Mouse (Mus musculus) heart, adult 11 months (tissue): Measurements from ENCODE around the gene Trpm3.

ENCODE experiments used
- DNase-seq: peaks from one replicate; pipeline ENCODE4 v3.0.0; 2022

Gene Trpm3

DNA sequence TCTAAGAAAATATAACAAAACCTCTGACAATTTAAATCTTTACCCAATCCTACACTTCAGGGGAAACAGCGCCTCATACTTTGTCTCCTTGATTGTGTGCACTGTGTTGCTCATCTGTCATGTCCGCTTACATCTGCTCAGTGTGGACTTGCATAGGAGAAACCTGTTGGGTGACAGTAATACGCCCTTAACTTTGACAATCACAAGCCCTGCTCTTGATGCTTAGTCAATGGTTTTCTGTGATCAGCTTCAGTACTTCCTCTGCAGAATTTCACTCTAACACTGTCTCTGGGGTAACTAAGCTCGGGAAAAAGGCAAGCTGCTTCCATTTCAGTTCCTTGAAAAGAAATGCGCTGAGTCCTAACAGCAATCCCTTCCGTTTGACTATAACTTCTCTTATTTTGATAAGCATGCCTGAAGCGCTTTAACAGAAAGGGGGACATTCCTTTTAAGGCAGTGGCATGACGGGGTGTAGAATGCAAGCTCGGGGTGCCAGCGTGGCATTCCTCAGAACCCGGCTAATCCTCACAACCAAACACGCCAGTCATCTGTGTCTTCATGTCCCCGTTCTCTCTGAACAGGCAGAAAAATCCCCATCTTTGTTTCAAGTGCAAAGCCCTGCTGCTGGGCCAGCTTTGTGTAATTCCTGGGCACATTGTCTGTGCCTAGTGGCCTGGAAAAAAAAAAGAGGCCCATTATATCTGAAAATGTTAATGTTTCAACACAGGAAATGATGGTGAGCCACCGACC lies 517.8 kb downstream of the Trpm3 start:
- no peak for DNase-seq

DNA sequence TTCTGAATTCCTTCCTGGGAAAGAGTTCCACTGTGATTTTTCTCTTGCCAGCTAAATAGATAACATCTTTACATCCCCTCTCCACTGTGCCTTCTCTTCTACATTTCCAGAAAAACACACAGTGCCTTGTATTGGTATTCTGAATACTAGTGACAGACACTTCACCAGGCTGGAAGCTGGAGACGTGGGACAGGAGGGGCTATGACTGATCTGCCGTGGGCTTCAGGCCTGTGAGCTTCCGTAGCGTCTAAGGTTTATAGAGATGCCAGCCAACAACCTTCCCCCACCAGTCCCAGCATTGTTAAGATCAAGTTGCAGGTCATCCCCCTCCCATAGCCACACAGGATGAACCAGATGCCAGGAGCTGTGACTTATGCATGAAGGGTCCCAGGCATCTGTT lies 518.4 kb downstream of the Trpm3 start:
- no peak for DNase-seq

DNA sequence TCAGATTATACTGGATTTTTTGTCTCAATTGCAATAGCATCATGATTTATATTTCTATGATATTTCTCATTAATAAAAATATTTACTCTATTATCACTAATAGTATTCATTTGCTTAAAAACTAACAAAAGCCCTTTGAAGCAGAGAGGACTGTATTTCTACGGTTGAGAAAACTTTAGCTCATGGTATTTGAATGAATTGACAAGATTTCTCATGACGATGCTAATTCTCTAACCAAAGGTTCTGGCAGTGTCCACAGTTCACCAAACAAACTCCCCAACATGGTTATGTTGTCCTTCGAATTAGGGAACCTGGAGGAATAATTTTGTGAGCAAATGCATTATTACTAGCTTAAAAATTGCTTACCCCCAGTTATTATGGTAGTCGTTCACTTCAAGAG lies 526.6 kb downstream of the Trpm3 start:
- no peak for DNase-seq

DNA sequence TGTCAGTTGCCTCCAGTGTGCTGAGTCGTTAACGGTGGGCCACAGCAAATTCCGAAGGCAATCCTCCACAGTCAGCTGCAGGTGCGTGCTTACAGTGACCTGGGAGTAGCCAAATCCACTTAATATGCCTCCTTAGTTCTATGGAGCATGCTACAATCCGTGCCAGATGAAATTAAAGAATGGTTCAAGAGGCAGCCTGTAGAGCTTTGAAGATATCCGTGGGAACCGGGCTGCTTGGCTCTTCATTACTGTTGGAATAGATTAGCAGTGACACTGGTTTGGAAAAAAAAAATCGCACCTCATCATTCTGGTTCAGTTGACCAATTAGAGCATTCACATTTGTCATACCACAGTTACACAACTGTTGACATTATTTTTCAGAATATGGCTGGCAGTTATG lies 531.4 kb downstream of the Trpm3 start:
- no peak for DNase-seq

DNA sequence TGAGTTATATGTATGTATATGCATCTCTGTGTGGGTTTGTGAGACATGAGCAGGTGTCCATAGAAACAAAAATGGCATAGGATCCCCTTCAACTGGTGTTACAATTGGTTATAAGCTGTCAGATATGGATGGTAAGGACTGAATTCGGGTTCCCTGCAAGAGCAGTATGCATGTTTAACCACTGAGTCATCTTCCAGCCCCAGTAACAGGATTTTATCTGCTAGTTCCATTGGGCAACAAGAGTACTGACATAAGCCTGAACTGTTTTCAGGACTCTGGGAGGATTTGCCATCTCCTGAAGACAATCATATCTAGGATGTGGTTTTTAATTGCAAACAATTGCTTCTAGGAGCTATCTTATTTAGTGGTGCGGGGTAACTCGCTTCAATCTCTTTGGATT lies 534.0 kb downstream of the Trpm3 start:
- DNase-seq = no peak

DNA sequence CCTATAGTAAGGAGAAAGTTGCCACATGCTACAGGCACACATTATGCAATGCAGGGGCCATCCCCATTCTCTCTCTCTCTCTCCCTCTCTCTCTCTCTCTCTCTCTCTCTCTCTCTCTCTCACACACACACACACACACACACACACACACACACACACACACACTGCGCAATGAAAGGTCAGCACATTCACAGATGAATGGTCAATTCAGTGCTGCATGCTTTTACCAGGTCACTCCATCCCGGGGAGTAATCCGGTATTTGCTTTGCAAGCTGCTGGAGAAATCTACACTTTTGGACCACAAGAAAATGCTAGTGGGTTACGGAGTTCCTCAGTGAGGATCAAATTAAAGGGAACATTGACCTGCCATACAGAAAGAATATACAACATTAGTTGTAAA lies 537.4 kb downstream of the Trpm3 start:
- DNase-seq = no peak

DNA sequence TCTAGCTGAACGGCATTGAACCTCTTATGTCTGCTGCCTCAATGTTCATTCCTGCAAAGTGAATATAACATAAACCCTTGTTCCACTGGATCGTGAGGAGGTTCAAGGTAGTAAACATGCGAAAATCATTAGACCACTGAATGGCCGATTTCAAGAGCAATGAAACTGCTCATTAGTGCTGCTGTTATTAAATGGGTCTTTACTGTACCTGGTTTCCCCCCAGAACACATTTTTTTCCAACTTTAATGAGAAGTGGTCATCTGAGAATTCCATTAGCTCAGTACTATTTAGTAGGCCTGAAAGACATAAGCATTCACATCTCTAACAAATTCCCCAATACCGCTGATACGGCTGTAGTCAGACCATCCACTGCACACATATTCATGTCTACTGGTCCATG lies 543.4 kb downstream of the Trpm3 start:
- DNase-seq = no peak

DNA sequence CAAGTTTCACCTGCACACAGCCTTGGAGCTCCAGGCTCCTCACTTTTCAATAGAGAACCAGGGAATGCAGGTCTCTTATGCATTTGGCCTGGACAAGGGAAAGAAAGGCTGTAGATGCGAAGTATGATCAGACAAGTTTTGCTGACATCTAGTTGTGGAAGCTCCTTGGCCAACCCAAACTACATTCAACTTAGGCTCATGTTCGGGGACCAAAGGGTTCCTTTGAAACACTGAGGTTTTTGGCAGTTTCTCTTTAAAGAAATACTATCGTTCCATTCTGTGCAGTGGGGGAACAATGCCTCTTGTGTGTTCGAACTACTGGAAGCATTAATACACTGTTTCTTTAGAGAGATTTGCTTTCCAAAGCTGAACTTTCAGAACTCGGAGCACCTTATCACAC lies 553.1 kb downstream of the Trpm3 start:
- DNase-seq = no peak

DNA sequence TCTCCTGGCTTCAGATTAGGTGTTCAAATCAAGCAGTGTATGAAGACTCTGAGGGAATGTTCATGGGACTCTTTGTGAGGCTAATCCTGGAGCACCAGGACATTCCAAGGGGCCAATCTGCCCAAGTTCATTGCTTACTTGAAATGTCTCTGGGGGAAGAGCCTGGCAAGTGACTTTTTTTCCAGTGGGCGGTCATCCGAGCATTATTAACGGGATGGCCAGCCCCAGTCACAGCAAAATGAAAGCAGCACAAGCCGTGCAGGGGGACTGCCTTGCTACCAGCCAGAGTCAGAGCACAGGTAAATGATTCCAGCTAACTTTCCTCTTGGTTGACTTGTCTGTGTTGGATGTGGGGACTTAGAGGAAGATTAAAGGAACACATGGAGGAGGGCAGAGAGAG lies 553.7 kb downstream of the Trpm3 start:
- peak; percentile 90 for DNase-seq

DNA sequence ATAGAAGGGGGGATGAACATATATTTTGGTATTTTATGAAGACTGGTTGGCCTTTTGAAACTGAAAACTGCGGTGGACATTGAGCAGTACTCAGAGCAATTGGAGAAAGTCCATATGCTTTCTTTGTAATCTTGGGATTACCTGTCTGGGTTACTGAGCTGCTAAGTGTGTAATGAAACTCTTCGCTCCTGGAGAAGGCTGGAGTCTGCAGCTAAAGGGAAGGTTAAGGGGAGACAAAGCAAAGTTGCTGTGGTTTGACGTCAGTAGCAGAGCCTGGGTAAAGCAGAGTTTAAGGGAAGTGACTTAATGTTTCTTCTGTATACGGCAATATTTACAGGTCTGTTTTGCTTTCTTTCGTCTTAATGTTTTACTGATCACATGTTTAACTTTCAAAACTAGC lies 554.1 kb downstream of the Trpm3 start:
- DNase-seq = no peak

DNA sequence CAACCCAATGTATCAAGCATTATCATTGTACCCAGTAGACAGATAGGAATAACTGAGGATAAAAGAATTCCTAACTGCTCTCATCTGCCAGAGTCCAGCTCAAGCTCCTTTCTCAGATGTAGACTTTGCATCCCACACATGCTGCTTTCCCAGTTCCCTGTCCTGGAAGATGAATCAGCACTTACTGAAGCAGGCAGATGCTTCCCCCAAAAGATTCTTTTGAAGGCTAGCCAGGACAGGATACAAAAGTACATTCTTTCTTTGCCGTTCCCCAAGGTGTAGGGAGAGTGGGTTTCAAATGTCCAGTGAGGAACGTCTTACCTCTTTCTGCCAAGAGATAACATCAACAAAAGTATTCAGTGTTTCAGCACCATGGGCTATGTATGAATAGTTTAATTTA lies 556.6 kb downstream of the Trpm3 start:
- no peak for DNase-seq

DNA sequence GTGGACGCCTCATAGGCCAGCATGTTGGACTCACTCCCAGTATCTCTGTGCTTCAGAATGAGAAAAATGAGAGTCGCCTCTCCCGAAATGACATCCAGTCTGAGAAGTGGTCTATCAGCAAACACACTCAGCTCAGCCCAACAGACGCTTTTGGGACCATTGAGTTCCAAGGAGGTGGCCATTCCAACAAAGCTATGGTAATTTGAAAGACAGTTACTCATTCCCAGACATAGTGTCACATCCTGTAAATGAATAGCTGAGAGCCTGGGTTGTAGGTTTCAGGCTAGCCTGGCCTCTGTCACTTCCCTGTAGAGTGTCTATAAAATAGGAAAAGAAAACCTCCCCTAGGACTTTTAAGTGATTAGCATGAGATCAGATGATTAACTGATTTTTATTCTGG lies 559.9 kb downstream of the Trpm3 start:
- no peak for DNase-seq

DNA sequence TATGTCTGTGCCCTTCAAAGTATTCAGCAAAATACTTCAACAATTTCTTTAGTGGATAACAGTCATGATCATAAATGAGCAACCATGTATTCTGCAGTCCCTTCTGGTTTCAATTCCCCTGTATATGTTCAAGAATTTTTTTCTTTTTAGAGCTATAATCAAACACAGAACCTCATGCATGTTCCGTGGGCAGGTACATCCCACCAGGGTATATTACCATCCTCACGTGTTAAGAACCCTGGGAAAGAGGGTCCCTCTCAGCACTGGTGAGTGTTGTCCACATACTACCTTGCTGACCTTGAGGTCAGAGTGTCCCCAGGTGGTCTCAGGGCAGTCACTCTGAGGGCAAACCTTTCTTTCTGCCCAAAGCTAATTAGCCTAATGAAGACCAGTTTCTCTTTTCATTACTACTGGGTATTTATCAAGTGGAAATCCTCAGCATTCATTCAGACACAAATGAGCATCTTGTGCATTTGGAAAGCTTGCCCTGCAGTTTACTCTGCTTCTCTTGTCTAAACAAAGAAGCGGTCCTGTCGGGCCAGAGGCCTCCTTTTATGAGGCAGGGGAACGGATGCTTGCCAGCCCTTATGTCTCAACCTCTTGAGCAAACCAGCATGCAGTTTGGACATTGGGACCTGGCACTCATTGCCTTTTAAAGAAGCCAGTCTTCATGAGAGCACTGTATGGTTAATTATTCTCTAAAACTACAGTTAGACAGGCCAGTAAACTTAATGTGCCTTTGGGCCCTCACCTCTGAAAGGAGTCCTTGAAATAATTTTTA lies 562.2 kb downstream of the Trpm3 start:
- peak; percentile 61 for DNase-seq

DNA sequence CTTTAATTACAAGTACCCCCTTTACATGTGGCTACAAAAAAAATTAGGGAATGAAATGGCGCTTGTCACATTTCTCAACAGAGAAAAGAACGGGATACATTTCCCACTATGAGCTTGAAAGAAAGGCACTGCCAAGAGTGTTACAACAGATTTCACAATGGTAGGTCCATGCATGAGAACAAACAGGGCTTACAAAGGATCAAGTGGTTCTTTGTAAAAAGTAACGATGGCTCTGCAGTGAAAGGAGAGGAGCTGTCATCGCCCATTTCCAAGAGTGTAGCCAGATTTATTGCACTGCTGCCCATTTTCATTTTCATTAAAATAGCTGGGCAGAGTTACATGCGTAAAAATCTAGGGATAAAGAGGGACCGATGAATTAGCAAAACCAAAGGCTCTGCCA lies 565.0 kb downstream of the Trpm3 start:
- peak; percentile 12 for DNase-seq

DNA sequence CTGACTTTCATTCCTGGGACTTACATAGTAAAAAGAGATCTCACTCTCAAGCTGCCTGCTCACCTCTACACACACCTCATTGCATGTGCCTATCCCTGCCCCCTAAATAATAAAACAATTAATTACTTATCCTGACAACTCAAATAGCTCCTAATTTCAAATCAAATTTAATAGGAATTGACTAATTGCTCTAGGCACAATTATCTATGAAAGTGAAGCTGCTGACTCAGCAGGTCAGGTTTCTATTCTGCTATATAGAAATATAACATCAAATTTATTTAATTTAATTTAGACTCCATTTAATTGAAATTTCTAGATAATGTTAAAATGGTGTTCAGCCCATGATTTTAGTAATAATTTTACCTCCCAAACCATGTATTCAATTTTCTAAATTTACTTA lies 566.6 kb downstream of the Trpm3 start:
- DNase-seq = no peak

DNA sequence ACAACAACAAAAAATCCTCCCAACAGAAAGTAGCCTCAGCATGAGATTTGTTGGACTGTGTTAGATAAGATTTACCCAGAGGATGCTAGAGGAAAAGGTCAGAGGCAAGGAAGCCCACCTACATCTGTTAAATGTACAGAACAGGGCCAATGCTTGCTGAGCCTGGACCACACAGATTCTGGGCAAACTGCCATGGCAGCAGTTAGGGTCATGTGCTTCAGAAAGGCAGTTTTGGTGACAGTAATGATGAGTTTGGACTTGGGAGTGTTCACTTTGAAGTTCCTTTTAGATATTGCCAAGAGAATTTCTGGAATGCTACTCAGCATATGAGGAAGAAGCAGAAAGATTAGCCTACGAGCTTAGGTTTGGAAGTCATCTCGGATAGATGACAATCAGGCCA lies 580.2 kb downstream of the Trpm3 start:
- DNase-seq = no peak

DNA sequence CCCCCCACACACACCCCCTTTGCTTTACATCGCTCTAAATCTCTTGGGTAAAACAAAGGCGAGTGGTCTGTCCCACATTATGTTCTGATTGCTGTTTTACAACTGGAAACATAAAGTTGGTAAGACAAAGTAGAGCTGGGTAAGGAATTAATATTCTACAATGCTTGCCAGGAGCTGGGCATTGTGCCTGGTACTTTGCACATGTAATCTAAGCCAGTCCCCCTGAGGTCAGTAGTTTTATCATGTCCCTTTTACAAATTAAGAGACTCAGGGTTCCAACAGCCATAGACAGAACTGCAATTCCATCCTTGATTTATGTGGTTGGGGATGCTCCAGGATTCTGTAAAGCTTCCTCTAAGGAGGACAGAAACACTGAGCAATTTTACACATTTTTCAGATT lies 591.0 kb downstream of the Trpm3 start:
- no peak for DNase-seq

DNA sequence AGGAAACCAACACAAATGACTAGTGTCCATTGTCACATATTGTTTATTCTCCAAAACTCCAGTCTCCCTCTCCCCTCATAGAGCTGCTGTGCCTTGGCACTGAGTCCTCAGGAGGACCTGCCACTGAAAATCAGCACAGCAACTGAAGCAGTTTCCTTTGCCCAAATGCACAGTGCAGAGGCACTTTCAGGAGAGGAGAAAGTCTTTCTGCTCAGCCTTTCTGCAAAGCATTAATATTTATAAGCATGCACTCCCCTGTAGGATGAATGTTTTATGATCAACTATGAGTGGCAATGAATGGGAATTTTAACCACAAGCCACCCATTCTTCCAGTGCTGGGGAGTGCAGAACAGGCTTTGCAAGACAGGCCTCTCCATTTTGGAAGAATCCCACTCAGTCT lies 592.1 kb downstream of the Trpm3 start:
- DNase-seq = no peak

DNA sequence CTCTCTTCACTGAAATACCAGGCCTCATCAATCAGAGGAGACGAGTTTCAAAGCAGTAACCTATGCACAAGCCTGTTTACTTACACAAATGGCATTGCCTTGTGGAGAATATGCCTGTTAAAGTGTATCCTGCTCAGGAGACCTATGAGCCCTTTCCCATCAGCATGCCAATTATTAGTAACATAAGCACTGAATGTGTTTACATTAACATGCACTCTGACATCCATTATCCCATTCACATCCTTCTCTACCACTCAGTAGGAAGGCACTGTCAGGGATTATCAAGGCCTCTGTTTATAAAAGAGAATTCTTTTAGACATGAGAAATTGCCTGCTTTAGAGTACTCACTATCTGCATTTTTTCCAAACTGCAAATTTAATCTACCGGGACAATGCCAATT lies 598.0 kb downstream of the Trpm3 start:
- DNase-seq = no peak

DNA sequence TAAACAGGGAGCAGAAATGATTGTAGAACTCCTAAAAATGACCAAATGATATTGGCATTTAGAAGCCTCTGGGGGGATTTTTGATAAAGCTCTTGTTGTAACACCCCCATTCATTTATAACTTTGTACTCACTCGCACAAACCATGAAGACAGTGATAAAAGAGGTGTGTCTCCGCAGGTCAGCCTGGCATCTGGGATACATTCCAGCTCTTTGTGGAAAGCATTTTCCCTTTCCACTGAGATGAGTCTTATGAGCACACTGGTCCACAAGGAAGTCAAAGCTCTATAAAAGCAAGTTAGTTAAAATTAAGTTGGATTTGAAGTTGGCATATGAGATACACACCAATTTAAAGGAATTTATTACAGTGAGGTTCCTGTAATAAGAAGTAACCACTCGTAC lies 600.4 kb downstream of the Trpm3 start:
- no peak for DNase-seq

DNA sequence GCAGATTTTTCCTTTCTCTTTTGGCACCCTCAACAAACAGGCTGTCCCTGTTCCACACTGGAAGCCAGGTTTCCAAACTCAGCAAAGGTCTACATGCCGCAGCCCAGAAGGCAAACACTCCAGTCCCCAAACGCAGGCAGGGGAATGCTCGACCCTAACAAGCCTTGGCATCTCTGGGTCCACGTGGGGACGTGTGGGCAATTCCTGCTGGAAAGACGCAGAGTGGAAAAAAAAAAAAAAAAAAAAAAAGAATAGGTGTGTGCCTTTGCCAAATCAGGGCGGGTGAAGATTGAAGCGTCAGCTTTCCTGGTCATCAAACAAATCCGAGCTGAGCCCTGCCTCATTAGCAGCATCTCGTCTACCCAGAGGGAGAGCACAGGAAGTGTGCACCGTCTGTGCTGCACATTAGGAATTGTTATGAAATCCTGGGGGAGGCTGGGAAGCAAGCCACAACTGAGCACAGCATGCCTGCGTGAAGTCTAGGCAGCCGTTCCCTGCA lies 614.5 kb downstream of the Trpm3 start:
- peak; percentile 96 for DNase-seq

DNA sequence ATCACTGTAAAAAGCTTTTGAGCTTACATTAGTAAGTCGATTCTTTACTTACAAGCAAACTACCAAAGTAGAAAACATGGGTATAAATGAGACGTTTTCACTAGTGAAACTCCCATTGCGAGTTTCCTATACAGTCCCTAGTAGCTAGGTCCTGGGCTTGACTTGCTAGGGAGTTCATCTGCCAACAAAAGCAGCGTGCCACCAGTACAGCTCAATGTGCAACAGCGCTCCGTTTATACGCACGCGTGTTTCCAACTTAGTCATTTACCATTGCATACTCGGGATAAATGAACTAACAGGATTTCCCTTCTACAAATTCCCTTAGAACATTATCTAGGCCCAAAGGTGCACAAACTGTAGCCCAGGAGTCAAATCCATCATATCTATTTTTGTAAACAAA lies 615.2 kb downstream of the Trpm3 start:
- DNase-seq = no peak

DNA sequence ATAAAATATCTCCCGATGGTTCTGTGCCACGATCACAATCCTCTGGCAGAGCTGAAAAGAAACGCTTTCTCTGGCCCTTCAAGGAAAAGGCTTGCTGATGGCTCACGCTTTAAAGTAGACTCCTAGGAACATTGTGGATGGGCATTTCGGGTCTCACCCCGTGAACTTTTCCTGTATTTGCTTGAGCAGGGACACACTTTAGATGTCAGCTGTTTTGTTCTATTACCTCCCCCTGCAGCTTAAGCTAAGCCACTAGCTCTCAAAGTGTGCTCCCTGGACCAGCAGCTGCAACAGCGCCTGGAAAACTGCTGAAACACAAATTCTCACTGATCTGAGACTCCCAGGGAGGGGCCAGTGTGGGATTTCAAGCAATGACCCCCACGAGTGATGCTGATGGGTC lies 615.7 kb downstream of the Trpm3 start:
- DNase-seq = no peak

DNA sequence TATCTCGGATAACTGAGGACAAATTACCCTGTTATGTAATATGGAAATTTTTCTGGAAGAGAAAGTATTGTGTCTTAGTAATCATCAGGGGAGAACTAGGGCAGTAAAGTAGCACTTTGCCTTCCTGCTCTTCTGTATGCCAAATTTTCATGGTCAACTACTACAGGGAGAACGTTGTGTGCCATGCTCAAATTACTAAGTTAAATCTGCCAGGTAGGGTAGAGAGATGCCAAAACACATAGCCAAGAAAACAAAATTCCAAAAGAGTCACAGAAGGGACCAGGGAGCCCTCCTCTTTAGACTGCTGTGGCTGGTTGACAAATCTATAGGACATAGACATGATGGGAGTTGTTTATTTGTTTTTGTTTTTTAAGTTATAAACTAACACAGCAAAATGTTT lies 619.6 kb downstream of the Trpm3 start:
- DNase-seq = no peak

DNA sequence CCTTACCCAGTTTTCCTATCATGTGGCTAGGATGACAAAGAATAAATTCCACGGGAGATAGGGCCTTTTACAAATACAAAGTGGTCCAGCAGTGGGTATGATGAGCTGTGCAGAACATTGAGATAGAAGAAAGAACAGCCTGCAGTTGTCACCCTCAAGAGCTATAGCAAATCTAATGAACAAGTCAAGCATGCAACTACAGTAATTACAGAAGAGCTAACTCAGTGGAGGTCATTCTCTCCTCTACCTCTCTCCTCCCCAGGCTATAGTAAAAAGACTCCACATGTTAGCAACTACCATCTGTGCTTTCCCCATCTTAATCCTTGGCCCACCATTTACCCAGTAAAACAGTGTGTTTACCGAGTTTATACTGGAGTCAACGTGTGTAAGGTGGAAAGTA lies 629.4 kb downstream of the Trpm3 start:
- no peak for DNase-seq
